Mouse (Mus musculus) thymus, adult 2 months (tissue): ENCODE data around the gene Clasp2.

Experiments
- CTCF ChIP-seq: fragments of 200-500 bp; IDR thresholded peaks from 2 replicates; pipeline ENCODE4 v1.5.1; 2012; ENCODE audit warnings: mild to moderate bottlenecking, control low read depth, low read length, moderate library complexity, borderline replicate concordance; ENCODE audit not compliant: control insufficient read depth, poor library complexity, insufficient read depth; ENCODE audit errors: extremely low read depth
- POLR2A ChIP-seq: fragments of 200-500 bp; IDR thresholded peaks from 2 replicates; pipeline ENCODE4 v1.6.1; 2012; ENCODE audit warnings: mild to moderate bottlenecking, low read length, control low read depth, moderate library complexity; ENCODE audit not compliant: control insufficient read depth, poor library complexity, insufficient read depth; ENCODE audit errors: extremely low read depth

- TF ChIP-seq CTCF (no peak), POLR2A (no peak)
Observed at GRCm38 (mm10) chr9:113759684-113760083, 18.4 kb downstream of the Clasp2 start.
